Mouse (Mus musculus) myocyte (in vitro differentiated cells): ENCODE measurements at regions not wholly inside any gene's neighbourhood (a gene's known extent, or its start where the extent isn't known, plus 50 kb on each side); places are given as distances from the start of the nearest gene placed in this dataset.

Source experiments
- H3K27me3 ChIP-seq: one replicate; pipeline ENCODE4 v1.6.1; 2011; ENCODE audit not compliant: control insufficient read depth, insufficient read depth, insufficient read length
- H3K36me3 ChIP-seq: one replicate; pipeline ENCODE4 v1.6.1; 2011; ENCODE audit not compliant: control insufficient read depth, insufficient read depth
- H3K4me2 ChIP-seq: one replicate; pipeline ENCODE4 v1.6.1; 2011; ENCODE audit warnings: low read depth, control low read depth
- H3K4me3 ChIP-seq: one replicate; pipeline ENCODE4 v1.5.1; 2011; ENCODE audit warnings: mild to moderate bottlenecking, control low read depth, moderate library complexity
- H3K79me2 ChIP-seq: one replicate; pipeline ENCODE4 v1.6.1; 2011; ENCODE audit not compliant: control insufficient read depth, insufficient read depth
- H3ac ChIP-seq: one replicate; pipeline ENCODE4 v1.6.1; 2011; ENCODE audit not compliant: control insufficient read depth, insufficient read length
- CEBPB ChIP-seq: IDR thresholded peaks from 2 replicates; pipeline ENCODE4 v1.6.1; 2011; ENCODE audit warnings: mild to moderate bottlenecking, moderate library complexity; ENCODE audit not compliant: poor library complexity, insufficient read depth, severe bottlenecking
- E2F4 ChIP-seq: IDR thresholded peaks from one replicate; pipeline ENCODE4 v1.6.1; 2011; ENCODE audit warnings: mild to moderate bottlenecking, control low read depth, moderate library complexity; ENCODE audit not compliant: insufficient read depth
- MAX ChIP-seq: IDR thresholded peaks from one replicate; pipeline ENCODE4 v1.6.1; 2011; ENCODE audit warnings: low read depth, mild to moderate bottlenecking, control low read depth
- MYOD1 ChIP-seq, 3 experiments: IDR thresholded peaks; one replicate each; pipeline ENCODE4 v1.6.1; 2011; ENCODE audit warnings: control low read depth in 2 of 3, low read depth in 2 of 3, mild to moderate bottlenecking in 2 of 3, moderate library complexity in 1 of 3; ENCODE audit not compliant: insufficient read length in 2 of 3, control insufficient read depth in 1 of 3
- MYOG ChIP-seq, 3 experiments: IDR thresholded peaks; one replicate each; pipeline ENCODE4 v1.6.1; 2011; ENCODE audit warnings: control low read depth in 2 of 3, low read depth in 2 of 3, mild to moderate bottlenecking in 2 of 3; ENCODE audit not compliant: insufficient read length in 2 of 3, control insufficient read depth in 1 of 3, insufficient read depth in 1 of 3
- POLR2A ChIP-seq: IDR thresholded peaks from one replicate; pipeline ENCODE4 v1.6.1; 2011; ENCODE audit warnings: low read depth, mild to moderate bottlenecking, control low read depth, moderate library complexity; ENCODE audit not compliant: insufficient read length
- POLR2AphosphoS2 ChIP-seq: IDR thresholded peaks from one replicate; pipeline ENCODE4 v1.6.1; 2011; ENCODE audit warnings: low read depth, control low read depth; ENCODE audit not compliant: insufficient read length
- REST ChIP-seq: IDR thresholded peaks from one replicate; pipeline ENCODE4 v1.6.1; 2011; ENCODE audit warnings: mild to moderate bottlenecking, control low read depth, moderate library complexity; ENCODE audit not compliant: insufficient read depth, insufficient read length
- SRF ChIP-seq: IDR thresholded peaks from one replicate; pipeline ENCODE4 v1.6.1; 2011; ENCODE audit warnings: low read depth; ENCODE audit not compliant: control insufficient read depth, insufficient read length
- TCF12 ChIP-seq: IDR thresholded peaks from one replicate; pipeline ENCODE4 v1.6.1; 2011; ENCODE audit warnings: mild to moderate bottlenecking, control low read depth; ENCODE audit not compliant: poor library complexity, insufficient read depth, severe bottlenecking
- TCF3 ChIP-seq: IDR thresholded peaks from one replicate; pipeline ENCODE4 v1.6.1; 2011; ENCODE audit warnings: low read depth, control low read depth; ENCODE audit not compliant: insufficient read length
- USF1 ChIP-seq: IDR thresholded peaks from one replicate; pipeline ENCODE4 v1.6.1; 2011; ENCODE audit warnings: low read depth, mild to moderate bottlenecking, control low read depth, moderate library complexity

DNA sequence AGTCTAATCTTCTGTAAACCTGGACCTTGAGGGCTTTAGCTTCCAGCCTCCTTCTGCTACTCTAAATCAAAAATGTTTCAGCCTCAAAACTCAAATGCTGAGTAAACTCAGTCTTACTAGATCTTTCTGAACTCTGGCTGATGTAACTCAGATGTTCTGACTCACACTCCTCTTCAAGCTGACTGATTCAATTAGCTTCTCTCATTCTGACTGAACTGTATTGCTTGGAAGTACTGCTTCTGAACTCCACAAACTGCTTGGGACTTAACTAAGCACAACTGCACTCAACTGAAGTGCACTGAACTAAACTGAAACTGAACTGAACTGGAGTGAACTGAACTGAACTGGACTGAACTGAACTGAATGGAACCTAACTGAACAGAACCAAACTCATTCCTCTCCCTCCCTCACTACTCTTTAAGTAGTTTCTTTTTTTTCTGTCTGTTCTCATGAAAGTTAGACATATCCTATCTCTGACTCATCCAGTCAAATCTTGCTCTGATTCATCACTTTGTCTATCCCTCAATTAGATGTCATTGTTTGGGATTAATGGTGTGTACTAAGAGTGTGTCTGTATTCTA is 589.7 kb downstream of the Plod2 start:
- no peak overlapping the region for H3ac ChIP-seq
- TF ChIP-seq CEBPB (0 out of 2 replicates have a peak, but pooled peaks have one; percentile 18), USF1 (no peak)
- H3K4me2 ChIP-seq, result peak overlapping the region; percentile 30
- H3K79me2 ChIP-seq, result no peaks in the 10 kb centered on the region
- H3K36me3 ChIP-seq, result no peaks in the 10 kb centered on the region
- no peaks in the 10 kb centered on the region for H3K27me3 ChIP-seq
- H3K4me3 ChIP-seq, result no peak overlapping the region

DNA sequence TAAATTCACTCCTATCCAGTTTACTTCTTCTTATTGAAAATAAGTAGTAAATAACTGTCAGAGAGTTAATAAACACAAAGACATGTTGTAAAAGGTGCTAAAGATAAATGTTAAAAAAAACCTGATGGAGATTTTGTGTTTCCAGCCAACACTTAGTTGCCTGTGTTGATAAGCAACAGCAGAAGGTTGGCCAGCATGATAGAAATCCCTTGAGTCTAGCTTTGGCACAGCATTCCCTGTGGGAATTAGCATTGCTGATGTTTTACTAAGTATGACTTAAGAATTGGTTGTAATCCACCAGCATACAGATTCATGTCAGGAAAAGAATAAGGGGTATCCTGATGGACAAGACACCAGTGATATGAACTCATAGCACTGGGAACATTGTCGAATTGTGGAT is 594.3 kb downstream of the Plod2 start:
- Histone ChIP-seq H3K79me2 (no peaks in the 10 kb centered on the region), H3ac (no peak overlapping the region), H3K4me2 (no peak overlapping the region), H3K4me3 (no peak overlapping the region), H3K27me3 (no peaks in the 10 kb centered on the region), H3K36me3 (no peaks in the 10 kb centered on the region)
- TF ChIP-seq E2F4 (no peak), MYOD1 (IDR thresholded peaks at IDR 0.05; ENCODE audit: control insufficient read depth in 1 of 3, insufficient read length in 2 of 3, low read depth in 2 of 3) (no peak), REST (no peak), TCF12 (no peak), POLR2A (no peak)

DNA sequence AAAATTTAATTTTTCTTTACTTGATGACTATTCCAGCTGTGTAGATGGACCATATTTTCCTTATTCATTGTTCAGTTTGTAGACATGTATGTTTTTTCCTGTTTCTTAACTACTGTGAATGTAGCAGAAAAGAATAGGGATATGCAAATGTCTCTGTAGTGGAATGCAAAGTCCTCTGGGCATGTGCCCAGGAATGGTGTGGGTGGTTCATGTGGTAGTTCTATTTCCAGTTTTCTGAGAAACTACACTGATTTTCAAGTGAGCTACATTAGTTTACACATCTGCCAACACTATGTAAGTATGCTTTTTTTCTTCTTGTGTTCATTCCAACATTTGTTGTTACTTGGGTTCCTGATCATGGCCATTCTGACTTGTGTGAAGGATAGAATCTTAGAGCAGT is 628.0 kb downstream of the Plod2 start:
- Histone ChIP-seq H3K4me3 (no peak overlapping the region), H3K36me3 (no peaks in the 10 kb centered on the region)
- no peak for TF ChIP-seq MAX
- no peak for TF ChIP-seq E2F4
- TF ChIP-seq CEBPB, result no peak
- TF ChIP-seq TCF12, result no peak

DNA sequence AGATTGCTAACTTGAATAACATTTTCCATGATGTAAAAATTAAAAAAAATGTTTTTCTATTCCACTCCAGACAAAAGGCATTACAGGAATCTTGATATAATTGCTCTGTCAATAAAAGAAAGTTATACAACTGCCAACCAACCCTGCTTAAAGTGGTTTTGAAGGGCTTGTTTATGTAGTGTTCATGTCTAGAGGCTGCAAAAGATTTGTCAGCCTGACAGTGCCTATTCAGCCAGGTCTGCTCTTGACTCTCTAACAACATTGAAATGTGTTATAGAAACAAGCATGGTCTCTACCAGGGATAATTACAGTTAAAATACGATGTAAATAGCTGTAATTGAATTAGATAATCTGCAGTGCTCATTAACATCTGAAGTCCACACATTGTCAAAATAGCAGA is 644.6 kb downstream of the Plod2 start:
- TF ChIP-seq TCF3, result no peak
- no peak for TF ChIP-seq POLR2A
- TF ChIP-seq MYOD1 (IDR thresholded peaks at IDR 0.05; ENCODE audit: control insufficient read depth in 1 of 3, insufficient read length in 2 of 3, low read depth in 2 of 3), result no peak
- Histone ChIP-seq H3K4me3 (no peak overlapping the region), H3K36me3 (no peaks in the 10 kb centered on the region), H3ac (no peak overlapping the region), H3K79me2 (no peaks in the 10 kb centered on the region), H3K27me3 (no peaks in the 10 kb centered on the region), H3K4me2 (no peak overlapping the region)

More for the DNA sequence above, 628.0 kb downstream of the Plod2 start:
- no peak overlapping the region for H3ac ChIP-seq
- H3K79me2 ChIP-seq, result no peaks in the 10 kb centered on the region
- no peak overlapping the region for H3K4me2 ChIP-seq
- H3K27me3 ChIP-seq, result no peaks in the 10 kb centered on the region

DNA sequence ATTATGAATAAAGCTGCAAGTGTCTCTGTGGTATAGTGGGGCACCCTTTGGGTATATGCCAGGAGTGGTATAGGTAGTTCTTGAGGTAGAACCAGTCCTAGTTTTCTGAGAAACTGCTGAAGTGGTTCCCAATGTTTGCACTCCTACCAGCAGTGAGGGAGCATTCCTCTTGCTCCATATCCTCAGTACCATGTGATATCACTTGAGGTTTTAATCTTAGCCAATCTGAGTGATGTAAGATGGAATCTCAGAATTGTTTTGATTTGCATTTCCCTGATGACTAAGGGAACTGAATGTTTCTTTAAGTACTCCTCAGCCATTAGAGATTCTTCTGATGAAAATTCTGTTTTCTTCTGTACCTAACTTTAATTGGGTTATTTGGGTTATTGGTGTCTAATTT is 690.5 kb downstream of the Plod2 start:
- Histone ChIP-seq H3K36me3 (no peaks in the 10 kb centered on the region), H3ac (no peak overlapping the region), H3K4me2 (no peak overlapping the region), H3K4me3 (no peak overlapping the region), H3K27me3 (no peaks in the 10 kb centered on the region), H3K79me2 (no peaks in the 10 kb centered on the region)
- no peak for TF ChIP-seq POLR2AphosphoS2
- no peak for TF ChIP-seq TCF3
- no peak for TF ChIP-seq POLR2A
- no peak for TF ChIP-seq MAX

DNA sequence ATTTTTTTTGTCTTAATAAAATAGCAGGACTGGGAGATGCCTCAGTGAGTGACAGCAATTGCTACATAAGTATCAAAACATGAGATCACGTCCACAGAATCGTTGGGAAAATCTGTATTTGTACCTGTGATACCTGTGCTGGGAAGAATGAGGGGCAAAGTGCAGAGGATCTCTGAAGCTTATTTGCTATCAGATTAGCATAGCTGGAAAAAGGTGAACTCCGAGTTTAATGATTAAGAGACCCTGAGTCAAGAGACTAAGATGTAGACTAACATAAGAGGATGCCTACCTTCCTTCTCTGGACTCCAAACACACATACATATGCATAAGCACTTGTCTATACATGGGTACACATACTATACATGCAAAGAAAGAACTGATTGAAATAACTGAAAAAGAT is 710.1 kb downstream of the Plod2 start:
- H3K4me2 ChIP-seq, result no peak overlapping the region
- TF ChIP-seq MAX (no peak), MYOG (IDR thresholded peaks at IDR 0.05; ENCODE audit: control insufficient read depth in 1 of 3, insufficient read depth in 1 of 3, insufficient read length in 2 of 3, low read depth in 2 of 3) (no peak), CEBPB (no peak), USF1 (no peak), TCF3 (no peak), SRF (no peak), MYOD1 (IDR thresholded peaks at IDR 0.05; ENCODE audit: control insufficient read depth in 1 of 3, insufficient read length in 2 of 3, low read depth in 2 of 3) (no peak), E2F4 (no peak), POLR2A (no peak), POLR2AphosphoS2 (no peak), TCF12 (no peak), REST (no peak)
- H3K4me3 ChIP-seq, result no peak overlapping the region
- no peak overlapping the region for H3ac ChIP-seq
- no peaks in the 10 kb centered on the region for H3K36me3 ChIP-seq
- H3K79me2 ChIP-seq, result no peaks in the 10 kb centered on the region
- no peaks in the 10 kb centered on the region for H3K27me3 ChIP-seq
